Mouse (Mus musculus): ENCODE results near the gene Atp8b4. TPM values are rescaled to one million over a fixed set of nuclear protein-coding genes. Genes with fewer than 3 reads are reported as not detected.

Gene Atp8b4
- polyA plus RNA-seq (2017; shearing (Covaris generic)): 37.6 TPM

GRCm38 (mm10) chr2:126500521-126500920, at the start of gene Atp8b4:
Atp8b4 (minus strand) TSS chr2:126500674.

Other genes with a start within 250 kb of the Atp8b4 start
- not detected for gene Slc27a2, start 51.7 kb upstream of the Atp8b4 start, polyA plus RNA-seq (2017; shearing (Covaris generic))
- gene Hdc, start 118.6 kb upstream of the Atp8b4 start, polyA plus RNA-seq (2017; shearing (Covaris generic)): 2.6 TPM
- 123 TPM for gene Gabpb1, start 175.7 kb upstream of the Atp8b4 start, polyA plus RNA-seq (2017; shearing (Covaris generic))
- 44.6 TPM for gene Usp8, start 206.7 kb upstream of the Atp8b4 start, polyA plus RNA-seq (2017; shearing (Covaris generic))

Data from naive thymus-derived CD4-positive, alpha-beta T cell, adult 5 months (primary cell).